Mouse (Mus musculus) left cerebral cortex, postnatal 36 days (tissue): ENCODE data around the gene Proca1. TPM values are rescaled to one million over a fixed set of nuclear protein-coding genes. Genes with fewer than 3 reads are reported as not detected.
A peak's percentile ranks its signal among the peaks of the same experiment; 100 is the strongest.
"Not testable (repeated sequence)": the region's sequence is repeated elsewhere in the genome, so short reads cannot be mapped to it uniquely, and the experiment has no call there.

ENCODE experiments used
- DNase-seq, 2 experiments: peaks; one replicate each; pipeline ENCODE4 v3.0.0; 2021 to 2022; ENCODE audit warnings: low spot score in 2 of 2, mixed read lengths in 1 of 2
- intact Hi-C: fragments of 180-260 bp; cut with DNase I; formaldehyde crosslinking; loops from one replicate; pipeline ENCODE4 v1.15.1; 2025
- total RNA-seq, 2 experiments: library from RNA; stranded (reverse); gene quantifications; 2 replicates each; pipeline ENCODE4 v1.2.3; 2021

Proca1 gene
- total RNA-seq, 2 experiments from 2014 or later: 6.6 to 8.7 TPM

DNA sequence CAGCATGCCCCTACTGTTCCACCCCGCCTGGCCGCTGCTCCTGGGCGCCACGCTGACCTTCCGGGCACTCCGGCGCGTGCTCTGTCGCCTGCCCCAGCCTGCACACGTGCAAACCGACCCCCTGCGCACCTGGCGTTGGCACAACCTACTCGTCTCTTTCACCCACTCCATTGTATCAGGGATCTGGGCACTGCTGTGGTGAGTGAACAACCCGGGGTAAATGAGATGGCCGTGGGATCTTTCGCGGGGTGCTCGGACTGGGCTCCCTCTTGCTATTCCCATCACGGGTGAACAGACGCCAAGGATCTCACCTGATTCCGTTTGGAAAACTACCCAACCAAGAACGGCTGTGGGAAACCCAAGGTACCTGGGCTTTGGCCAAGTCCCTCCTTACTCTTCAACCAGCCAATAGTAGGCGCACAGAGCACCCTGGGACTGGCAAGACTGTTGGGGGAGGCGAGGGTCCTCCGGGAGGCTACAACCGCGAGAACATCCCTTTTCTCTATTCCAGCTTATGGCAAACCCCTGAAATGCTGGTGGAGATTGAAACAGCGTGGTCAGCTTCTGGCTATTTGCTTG, 14.2 kb upstream of the Proca1 start:
- intact Hi-C loops: loop anchor here (5.0 kb wide), 3 partner anchors 117 to 197 kb away; partner anchors contain the start of genes Flot2 and Phf12
- peak in 1 of 2 experiments; percentile 50 for DNase-seq

DNA sequence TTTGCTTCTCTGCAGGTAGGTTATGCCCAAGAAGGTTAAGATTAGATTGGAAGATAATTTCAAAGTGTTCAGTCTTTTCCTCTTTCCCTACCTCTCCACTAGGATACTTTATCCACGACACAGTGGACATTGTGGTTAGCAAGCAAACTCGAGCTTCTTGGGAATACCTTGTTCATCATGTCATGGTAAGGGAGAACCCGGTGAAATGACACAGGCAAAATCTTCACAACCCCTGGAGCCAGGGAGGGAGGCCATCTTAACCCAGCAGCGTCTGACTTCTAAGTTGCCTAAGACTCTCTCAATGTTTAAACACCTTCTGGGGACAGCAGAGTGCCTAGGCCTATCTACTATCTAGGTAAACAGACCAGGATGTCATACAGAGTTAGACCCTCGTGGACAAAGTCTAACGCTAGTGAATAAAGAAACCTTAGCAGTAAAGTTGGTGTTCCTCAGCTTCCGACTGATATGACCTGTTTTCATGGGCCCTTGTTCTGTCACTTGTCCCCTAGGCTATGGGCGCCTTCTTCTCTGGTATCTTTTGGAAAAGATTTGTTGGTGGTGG, 13.7 kb upstream of the Proca1 start:
- DNase-seq: no peak
- intact Hi-C loops: loop anchor here (5.0 kb wide), 3 partner anchors 117 to 197 kb away; partner anchors contain the start of genes Flot2 and Phf12

DNA sequence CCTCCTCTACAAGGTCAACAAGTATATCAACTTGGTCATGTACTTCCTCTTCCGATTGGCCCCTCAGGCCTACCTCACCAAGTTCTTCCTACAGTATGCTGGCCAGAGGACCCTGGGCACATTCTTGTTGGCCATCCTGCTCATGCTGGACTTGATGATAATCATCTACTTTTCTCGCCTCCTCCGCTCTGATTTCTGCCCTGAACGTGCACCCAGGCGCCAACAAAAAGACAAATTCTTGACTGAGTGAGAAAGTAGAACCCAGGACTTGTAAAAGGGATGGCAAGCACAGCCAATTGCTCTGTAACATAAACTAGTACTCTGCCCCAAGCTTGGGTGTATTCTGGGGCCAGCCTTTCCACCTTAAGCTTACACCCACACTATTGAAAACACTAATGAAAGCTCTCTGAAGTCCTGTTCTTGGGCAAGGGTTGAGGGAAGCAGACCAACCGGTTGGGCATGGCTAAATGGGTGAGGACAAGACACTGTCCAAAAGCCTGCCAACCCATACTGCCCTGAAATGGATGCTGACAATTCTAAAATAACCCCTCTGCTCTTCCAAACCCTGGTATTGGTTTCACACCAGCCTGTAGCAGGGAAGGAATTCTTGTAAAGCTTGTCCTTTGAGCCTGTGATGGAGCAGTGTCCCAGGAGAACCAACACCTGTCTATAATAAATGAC, 13.0 kb upstream of the Proca1 start:
- no peak for DNase-seq
- intact Hi-C loops: loop anchor here (10.0 kb wide), 1 partner anchor 355 kb away; no protein-coding TSS in a partner anchor

DNA sequence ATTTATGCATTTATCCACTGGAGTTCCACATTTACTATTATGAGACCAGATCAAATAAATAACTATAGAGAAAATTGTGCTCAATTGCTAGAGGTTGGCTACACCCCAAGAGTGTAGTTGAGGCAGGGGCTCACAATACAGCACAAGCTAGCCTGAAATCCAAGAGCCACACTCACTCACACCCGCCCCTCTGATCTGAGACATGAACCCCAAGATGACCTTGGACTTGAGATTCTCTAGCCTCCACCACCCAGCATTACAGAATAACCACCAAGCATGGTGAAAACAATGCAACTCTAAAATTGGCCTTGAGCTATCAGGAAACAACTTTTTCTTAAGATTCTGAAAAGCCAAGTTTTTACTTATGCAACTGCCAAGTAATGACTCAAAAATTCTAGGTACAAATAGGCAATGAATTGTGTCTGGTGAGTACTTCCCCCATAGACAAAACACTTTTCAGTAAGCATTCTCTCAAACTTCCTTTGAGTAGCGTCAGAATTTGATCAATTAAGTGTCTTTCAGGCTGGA, 11.3 kb upstream of the Proca1 start:
- intact Hi-C loops: loop anchor here (10.0 kb wide), 1 partner anchor 357 kb away; no protein-coding TSS in a partner anchor
- DNase-seq: no peak

DNA sequence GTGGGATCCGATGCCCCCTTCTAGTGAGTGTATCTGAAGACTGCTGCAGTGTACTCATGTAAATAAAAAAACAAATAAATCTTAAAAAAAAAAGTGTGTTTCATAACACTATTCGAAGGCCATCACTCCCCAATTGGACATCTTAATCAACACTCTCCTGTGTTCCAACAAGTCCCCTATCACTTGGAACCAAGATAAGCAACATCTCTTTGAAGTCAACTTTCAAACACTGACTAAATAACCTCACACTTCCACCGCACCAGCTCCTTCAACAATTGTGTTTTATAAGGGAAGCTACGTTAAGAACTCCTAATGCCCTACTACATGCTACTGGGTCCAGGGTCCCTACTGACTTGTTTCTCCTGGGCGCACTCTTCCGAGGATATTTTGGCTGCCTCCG, 10.7 kb upstream of the Proca1 start:
- intact Hi-C loops: loop anchor here (10.0 kb wide), 1 partner anchor 358 kb away; no protein-coding TSS in a partner anchor
- DNase-seq: no peak

DNA sequence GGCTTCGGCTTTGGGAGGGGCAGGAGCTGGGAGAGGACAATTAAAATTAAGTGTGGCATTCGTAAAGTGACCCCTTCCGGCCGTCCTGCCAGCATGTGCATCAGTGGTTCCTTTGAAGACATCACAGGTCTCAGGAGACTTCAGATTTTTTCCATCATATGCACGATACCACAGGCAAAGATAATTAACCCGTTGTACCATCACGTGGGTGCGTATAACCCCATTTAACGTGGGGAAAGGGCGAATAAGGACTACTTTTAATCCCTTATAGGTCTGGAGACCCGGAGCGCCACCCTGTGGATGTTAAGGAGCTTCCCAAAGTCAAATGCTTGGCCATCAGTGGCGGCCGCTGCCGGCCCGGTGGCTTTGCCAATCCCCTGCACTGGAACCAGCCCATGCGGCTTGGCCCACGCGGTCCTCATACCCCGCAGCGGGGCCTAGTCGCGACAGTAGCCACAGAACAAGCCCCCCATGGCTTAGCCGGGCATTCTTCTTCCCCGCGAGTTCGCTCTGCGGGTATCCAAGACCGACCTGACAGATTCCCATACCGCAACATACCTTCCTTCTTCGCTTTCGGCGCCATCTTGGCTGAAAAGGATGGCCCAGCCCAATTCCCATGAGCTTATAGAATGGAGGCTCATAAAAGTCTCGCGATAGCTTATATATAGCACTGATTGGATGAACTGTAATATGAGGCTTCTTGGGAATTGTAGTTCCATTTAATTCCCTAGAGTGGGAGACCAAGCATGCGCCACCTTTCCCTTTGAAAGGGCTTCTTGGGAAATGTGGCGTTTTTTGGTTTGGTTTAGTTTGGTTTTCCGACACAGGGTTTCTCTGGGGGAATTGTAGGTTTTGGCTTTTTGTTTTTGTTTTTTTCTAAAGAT, 10.0 kb upstream of the Proca1 start, which contains the start of gene Rpl23a:
Gene Rpl23a, minus strand, starts transcription at position 624 of the 884 bp plus-strand sequence.
- intact Hi-C loops: loop anchor here (10.0 kb wide), 1 partner anchor 358 kb away; no protein-coding TSS in a partner anchor
- peak; percentile 88 to 91 for DNase-seq

DNA sequence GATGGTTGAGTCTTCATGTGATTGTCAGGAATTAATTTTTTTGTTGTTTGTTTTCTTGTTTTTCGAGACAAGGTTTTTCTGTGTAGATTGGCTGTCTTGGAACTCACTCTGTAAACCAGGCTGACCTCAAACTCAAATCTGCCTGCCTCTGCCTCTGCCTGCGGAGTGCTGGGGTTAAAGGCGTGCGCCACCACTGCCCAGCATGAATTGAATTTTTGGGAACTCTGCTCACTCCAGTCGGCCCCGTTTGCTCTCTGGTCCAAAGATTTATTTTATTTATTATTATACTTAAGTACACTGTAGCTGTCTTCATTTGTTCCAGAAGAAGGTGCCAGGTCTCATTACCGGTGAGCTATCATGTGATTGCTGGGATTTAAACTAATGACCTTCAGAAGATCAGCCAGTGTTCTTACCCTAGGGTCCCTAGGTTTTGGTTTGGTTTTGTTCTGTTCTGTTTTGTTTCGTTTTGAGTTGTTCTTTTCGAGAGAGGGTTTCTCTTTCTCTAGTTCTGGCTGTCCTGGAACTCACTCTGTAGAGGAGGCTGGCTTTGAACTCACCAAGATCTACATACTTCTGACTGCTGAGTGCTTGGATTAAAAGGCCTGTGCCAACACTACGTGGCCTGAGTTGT, 9.2 kb upstream of the Proca1 start:
- intact Hi-C loops: loop anchor here (10.0 kb wide), 1 partner anchor 359 kb away; no protein-coding TSS in a partner anchor
- DNase-seq: no peak

DNA sequence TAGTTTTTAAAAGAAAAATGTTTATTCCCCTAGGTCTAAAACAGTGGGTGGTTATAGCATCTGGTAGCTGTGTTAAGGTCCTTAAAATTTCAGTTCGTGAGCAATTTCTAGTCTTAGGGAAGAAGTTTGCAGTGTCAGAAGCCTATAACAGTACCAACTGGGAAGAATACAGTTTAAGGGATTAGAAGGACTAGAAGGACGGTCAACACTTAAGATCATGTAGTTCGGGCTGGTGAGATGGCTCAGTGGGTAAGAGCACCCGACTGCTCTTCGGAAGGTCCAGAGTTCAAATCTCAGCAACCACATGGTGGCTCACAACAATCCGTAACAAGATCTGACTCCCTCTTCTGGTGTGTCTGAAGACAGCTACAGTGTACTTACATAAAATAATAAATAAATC, 8.5 kb upstream of the Proca1 start:
- intact Hi-C loops: loop anchor here (10.0 kb wide), 1 partner anchor 360 kb away; no protein-coding TSS in a partner anchor

DNA sequence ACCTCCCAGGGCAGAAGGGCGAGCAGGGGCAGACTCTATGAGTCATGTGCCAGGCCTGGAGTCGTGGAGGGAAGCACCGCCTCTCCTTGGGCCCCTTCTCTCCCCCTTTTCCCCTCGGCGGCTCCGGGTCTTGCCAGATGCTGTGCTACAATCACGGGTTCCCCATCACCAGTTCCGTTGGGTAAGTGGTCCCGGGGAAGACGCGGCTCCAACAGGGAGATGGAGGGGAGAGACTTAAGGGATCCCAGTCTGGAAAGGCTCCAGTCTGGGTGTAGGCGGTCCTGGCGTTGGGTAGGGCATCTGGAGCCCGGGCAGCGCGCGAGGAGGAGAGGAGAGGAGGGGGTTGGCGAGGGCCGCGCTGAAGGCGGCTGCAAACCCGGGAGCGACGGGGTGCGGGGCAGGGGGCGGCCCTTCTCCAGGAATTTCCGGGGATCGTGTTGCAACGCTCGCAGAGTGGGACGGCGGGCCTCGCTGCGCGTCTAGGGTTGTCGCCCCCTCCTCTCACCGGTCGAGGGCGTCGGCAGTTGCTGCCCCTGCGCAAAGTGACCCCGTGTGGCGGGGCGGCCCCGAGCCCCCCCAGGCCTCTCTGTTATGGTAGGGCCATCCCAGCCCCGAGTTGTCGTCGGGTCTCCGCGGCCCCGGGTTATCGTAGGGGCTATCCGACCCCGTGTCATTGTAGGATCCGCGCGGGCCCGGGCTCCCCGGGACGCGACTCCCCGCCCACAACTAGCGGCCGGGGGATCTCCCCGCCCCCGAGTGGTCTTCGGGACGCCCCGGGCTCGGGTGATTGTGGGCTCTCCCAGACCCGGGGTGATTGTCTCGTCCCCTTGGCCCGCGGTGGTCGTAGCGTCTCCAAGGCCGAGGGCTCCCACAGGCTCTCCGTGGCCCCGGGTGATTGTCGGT, 4.6 kb upstream of the Proca1 start, which contains the start of gene Rab34:
Gene Rab34, plus strand, starts transcription at position 100 of the 903 bp plus-strand sequence.
- intact Hi-C loops: loop anchor here (10.0 kb wide), 1 partner anchor 364 kb away; no protein-coding TSS in a partner anchor
- peak; percentile 68 to 73 for DNase-seq

More for the DNA sequence above, 8.5 kb upstream of the Proca1 start:
- DNase-seq: not testable (repeated sequence)

DNA sequence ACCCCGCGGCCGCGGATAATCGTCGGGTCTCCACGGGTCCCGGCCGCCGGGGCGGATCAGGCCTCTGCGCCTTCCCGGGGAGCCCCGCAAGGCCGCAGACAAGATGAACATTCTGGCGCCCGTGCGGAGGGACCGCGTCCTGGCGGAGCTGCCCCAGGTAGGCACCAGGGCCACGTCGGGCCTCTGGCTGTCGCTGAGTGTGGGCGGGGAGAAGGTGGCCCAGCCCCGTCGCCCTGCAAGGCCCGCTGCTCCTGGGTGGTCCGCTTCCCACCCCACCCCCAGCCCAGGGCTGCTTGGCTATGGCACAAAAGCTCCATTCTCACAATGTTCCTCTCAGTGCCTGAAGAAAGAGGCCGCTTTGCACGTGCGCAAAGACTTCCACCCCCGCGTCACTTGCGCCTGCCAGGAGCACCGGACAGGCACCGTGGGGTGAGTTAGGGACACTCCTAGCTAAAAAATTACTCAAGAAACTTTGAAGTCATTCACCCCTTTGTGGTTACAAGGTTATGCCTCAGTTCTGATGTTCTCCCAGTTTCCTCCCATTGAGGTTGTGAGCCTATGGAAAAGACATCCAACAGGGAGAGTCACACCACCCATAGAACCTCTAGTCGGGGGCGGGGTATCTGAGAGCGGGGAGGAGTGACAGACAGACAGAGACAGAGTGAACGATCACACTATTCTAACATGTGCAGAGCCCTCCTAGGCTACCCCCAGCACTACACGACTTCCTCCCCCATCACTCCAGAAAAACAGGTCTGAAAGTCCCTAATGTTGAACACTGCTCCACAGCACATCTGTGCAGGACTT, 3.8 kb upstream of the Proca1 start:
- intact Hi-C loops: loop anchor here (10.0 kb wide), 1 partner anchor 365 kb away; no protein-coding TSS in a partner anchor
- peak; percentile 72 to 76 for DNase-seq

DNA sequence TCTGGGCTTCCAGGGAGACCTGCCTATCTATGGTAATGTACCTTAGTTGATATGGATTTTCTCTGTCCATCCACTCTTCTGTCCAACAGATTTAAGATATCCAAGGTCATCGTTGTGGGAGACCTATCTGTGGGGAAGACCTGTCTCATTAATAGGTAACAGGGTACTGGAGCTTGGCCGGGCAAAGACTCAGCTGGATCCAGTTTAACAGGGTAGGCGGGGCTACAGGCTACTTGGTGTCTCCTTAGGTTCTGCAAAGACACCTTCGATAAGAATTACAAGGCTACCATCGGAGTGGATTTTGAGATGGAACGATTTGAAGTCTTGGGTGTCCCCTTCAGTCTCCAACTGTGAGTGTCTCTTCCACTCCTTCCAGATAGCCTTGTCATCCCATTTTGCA, 3.2 kb upstream of the Proca1 start:
- DNase-seq: no peak
- intact Hi-C loops: no loop called here

DNA sequence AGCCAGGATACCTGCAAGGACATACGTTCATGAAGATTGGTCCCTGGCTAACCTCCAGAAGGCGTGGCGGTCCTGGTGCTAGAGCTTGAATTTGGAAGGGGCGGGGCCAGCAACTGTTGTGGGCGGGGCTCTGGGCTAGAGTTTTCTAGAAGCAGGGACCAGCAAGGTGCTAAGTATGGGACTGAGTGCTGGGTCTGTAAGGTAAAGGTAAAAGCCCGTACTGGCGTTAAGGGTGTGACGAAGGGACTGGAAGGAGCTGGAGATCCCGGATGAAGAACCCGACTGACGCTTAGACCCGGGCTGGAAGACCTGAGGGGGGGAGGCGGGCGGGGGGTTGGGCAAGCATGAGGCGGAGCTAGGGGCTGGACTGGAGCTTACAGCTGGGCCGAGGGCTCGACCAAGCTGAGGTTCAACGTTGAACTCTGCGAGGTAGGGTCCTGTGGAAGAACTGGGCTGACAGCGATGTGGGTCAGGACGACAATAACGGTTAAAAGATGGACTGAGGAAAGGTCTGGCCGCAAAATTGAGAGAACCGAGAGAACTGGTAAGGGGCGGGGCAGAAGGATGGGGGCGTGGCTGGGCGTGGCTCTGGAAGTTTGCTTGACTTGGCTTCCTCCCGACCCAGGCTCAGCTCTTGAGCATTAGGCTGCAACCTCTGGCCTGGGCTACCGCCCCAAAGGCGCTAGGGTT, 1.4 kb downstream of the Proca1 start:
- no peak for DNase-seq
- intact Hi-C loops: no loop called here

DNA sequence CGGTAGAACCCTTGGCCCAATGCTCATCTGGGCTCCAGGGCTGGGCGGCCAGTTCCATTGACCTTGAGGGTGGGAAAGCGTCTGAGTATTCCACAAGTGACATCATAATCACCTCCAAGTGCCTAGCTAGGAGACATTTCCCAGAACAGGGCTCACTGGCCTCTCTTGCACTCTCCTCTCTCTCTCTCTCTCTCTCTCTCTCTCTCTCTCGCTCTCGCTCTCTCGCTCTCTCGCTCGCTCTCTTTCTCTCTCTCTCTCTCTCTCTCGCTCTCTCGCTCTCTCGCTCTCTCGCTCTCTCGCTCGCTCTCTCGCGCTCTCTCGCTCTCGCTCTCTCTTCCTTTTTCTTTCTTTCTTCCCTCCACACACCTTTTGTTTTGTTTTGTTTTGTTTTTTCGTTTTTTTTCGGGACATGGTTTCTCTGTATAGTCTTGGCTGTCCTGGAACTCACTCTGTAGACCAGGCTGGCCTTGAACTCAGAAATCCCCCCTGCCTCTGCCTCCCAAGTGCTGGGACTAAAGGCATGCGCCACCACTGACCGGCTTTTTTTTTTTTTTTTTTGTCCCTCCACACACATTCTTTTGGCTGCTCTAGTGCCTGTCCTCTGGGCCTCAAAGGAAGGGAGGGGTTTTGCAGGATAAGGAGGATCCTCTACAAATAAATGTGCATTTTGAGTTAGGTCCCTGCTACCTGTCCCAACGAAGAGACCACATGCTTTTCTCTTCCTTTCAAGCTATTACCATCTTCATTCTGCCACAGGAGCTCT, 2.1 kb downstream of the Proca1 start:
- intact Hi-C loops: no loop called here
- no peak for DNase-seq

DNA sequence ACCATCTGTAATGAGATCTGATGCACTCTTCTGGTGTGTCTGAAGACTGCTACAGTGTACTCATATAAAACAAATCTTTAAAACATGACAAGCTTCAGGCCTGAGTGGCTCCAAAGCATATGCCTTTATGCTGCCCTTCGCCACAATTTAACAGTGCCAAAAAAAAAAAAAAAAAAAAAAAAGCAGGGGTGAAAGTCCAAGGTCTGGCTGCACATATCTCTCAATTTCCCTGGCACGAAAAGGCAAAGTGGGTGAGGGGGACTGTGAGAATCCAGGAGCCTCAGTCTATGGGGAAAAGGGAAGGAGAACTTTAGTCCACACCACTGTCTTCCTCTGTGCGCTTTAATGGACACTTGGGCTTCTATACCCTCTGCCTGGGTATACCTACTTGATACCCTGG, 9.2 kb downstream of the Proca1 start:
- intact Hi-C loops: no loop called here
- DNase-seq: no peak

DNA sequence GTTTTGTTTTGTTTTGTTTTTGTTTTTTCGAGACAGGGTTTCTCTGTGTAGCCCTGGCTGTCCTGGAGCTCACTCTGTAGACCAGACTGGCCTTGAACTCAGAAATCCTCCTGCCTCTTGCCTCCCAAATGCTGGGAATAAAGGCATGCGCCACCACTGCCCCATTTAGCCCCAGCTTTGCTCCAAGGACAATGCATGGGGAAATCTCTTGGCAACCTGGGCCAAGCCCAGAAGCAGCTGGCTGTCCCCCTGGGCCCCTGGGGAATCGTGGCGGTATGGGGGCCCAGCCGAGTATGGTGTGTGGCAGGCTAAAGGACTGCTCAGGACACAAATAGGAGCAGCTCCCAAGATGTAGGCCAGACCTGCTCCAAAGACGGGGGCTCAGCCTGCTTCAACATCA, 11.1 kb downstream of the Proca1 start:
- no peak for DNase-seq
- intact Hi-C loops: no loop called here
